Mouse (Mus musculus): ENCODE results near the gene Grcc10. TPM values are rescaled to one million over a fixed set of nuclear protein-coding genes. Genes with fewer than 3 reads are reported as not detected.

Grcc10 gene
- total RNA-seq, 2 experiments from 2014 or later: 16.9 to 64.9 TPM

- no peak for ATAC-seq (replicated peaks; ENCODE audit: low FRiP score, poor library complexity, severe bottlenecking)
Observed at GRCm38 (mm10) chr6:124706061-124706627, 35.0 kb downstream of the Grcc10 start.

GRCm38 (mm10) chr6:124704417-124704816, 36.8 kb downstream of the Grcc10 start:
- no peak for ATAC-seq (replicated peaks; ENCODE audit: low FRiP score, poor library complexity, severe bottlenecking)

- no peak for ATAC-seq (replicated peaks; ENCODE audit: low FRiP score, poor library complexity, severe bottlenecking)
Observed at GRCm38 (mm10) chr6:124703789-124704188, 37.4 kb downstream of the Grcc10 start.

- peak; percentile 74 for ATAC-seq (replicated peaks; ENCODE audit: low FRiP score, poor library complexity, severe bottlenecking)
Observed at GRCm38 (mm10) chr6:124702784-124703103, 38.4 kb downstream of the Grcc10 start.

- peak; percentile 34; the same call in 1 of the 2 replicates for ATAC-seq (replicated peaks; ENCODE audit: low FRiP score, poor library complexity, severe bottlenecking)
Observed at GRCm38 (mm10) chr6:124702102-124702783, 38.9 kb downstream of the Grcc10 start.

- no peak for ATAC-seq (replicated peaks; ENCODE audit: low FRiP score, poor library complexity, severe bottlenecking)
Observed at GRCm38 (mm10) chr6:124701338-124701737, 39.8 kb downstream of the Grcc10 start.

- no peak for ATAC-seq (replicated peaks; ENCODE audit: low FRiP score, poor library complexity, severe bottlenecking)
Observed at GRCm38 (mm10) chr6:124699962-124700610, 41.1 kb downstream of the Grcc10 start.

- ATAC-seq (replicated peaks; ENCODE audit: low FRiP score, poor library complexity, severe bottlenecking): no peak
Observed at GRCm38 (mm10) chr6:124699366-124699765, 41.8 kb downstream of the Grcc10 start.

- ATAC-seq (replicated peaks; ENCODE audit: low FRiP score, poor library complexity, severe bottlenecking): no peak
Observed at GRCm38 (mm10) chr6:124698751-124699150, 42.4 kb downstream of the Grcc10 start.

- no peak for ATAC-seq (replicated peaks; ENCODE audit: low FRiP score, poor library complexity, severe bottlenecking)
Observed at GRCm38 (mm10) chr6:124696441-124697150, 44.6 kb downstream of the Grcc10 start.

GRCm38 (mm10) chr6:124694166-124694955, 46.8 kb downstream of the Grcc10 start:
- no peak for ATAC-seq (replicated peaks; ENCODE audit: low FRiP score, poor library complexity, severe bottlenecking)

GRCm38 (mm10) chr6:124693243-124693981, 47.8 kb downstream of the Grcc10 start:
- no peak for ATAC-seq (replicated peaks; ENCODE audit: low FRiP score, poor library complexity, severe bottlenecking)

GRCm38 (mm10) chr6:124690517-124690916, 50.7 kb downstream of the Grcc10 start:
- ATAC-seq (replicated peaks; ENCODE audit: low FRiP score, poor library complexity, severe bottlenecking): no peak

Other genes with a start within 250 kb of the Grcc10 start
- 0.38 and 2.1 TPM in 2 replicates for gene C1rl, start 248.3 kb downstream of the Grcc10 start, total RNA-seq (2015; ENCODE audit: low replicate concordance)
- 2.7 and 3.6 TPM in 2 replicates for gene C1rl, start 248.3 kb downstream of the Grcc10 start, total RNA-seq (2017; ENCODE audit: low replicate concordance)
- 0.84 TPM in 1 of 2 replicates, not detected in the other for gene C1ra, start 229.0 kb downstream of the Grcc10 start, total RNA-seq (2015; ENCODE audit: low replicate concordance)
- gene C1ra, start 229.0 kb downstream of the Grcc10 start, total RNA-seq (2017; ENCODE audit: low replicate concordance): 2.5 TPM in 1 of 2 replicates, not detected in the other
- not detected in 2 replicates for gene C1s1, start 199.0 kb downstream of the Grcc10 start, total RNA-seq (2015; ENCODE audit: low replicate concordance)
- gene C1s1, start 199.0 kb downstream of the Grcc10 start, total RNA-seq (2017; ENCODE audit: low replicate concordance): 0.77 TPM in 1 of 2 replicates, not detected in the other
- 0.96 TPM in 1 of 2 replicates, not detected in the other for gene C1rb, start 171.1 kb downstream of the Grcc10 start, total RNA-seq (2015; ENCODE audit: low replicate concordance)
- gene C1rb, start 171.1 kb downstream of the Grcc10 start, total RNA-seq (2017; ENCODE audit: low replicate concordance): 0.09 TPM in 1 of 2 replicates, not detected in the other
- not detected in 2 replicates for gene C1s2, start 105.3 kb downstream of the Grcc10 start, total RNA-seq (2015; ENCODE audit: low replicate concordance)
- gene C1s2, start 105.3 kb downstream of the Grcc10 start, total RNA-seq (2017; ENCODE audit: low replicate concordance): not detected in 2 replicates
- 118 and 141 TPM in 2 replicates for gene Lpcat3, start 78.3 kb downstream of the Grcc10 start, total RNA-seq (2015; ENCODE audit: low replicate concordance)
- 81.5 and 135 TPM in 2 replicates for gene Lpcat3, start 78.3 kb downstream of the Grcc10 start, total RNA-seq (2017; ENCODE audit: low replicate concordance)
- gene Emg1, start 29.2 kb downstream of the Grcc10 start, total RNA-seq (2015; ENCODE audit: low replicate concordance): 65.1 and 66.0 TPM in 2 replicates
- gene Emg1, start 29.2 kb downstream of the Grcc10 start, total RNA-seq (2017; ENCODE audit: low replicate concordance): 35.8 and 37.2 TPM in 2 replicates
- gene Phb2, start 29.0 kb downstream of the Grcc10 start, total RNA-seq (2015; ENCODE audit: low replicate concordance): 44.2 and 79.4 TPM in 2 replicates
- gene Phb2, start 29.0 kb downstream of the Grcc10 start, total RNA-seq (2017; ENCODE audit: low replicate concordance): 70.3 and 70.7 TPM in 2 replicates
- gene Ptpn6, start 2.7 kb downstream of the Grcc10 start, total RNA-seq (2015; ENCODE audit: low replicate concordance): 57.8 and 60.2 TPM in 2 replicates
- 142 and 156 TPM in 2 replicates for gene Ptpn6, start 2.7 kb downstream of the Grcc10 start, total RNA-seq (2017; ENCODE audit: low replicate concordance)
- gene Gm45234, start 14.6 kb upstream of the Grcc10 start, total RNA-seq (2015; ENCODE audit: low replicate concordance): not detected in 2 replicates
- gene Gm45234, start 14.6 kb upstream of the Grcc10 start, total RNA-seq (2017; ENCODE audit: low replicate concordance): 0.56 TPM in 1 of 2 replicates, not detected in the other
- 10.0 and 11.7 TPM in 2 replicates for gene Atn1, start 15.2 kb upstream of the Grcc10 start, total RNA-seq (2015; ENCODE audit: low replicate concordance)
- gene Atn1, start 15.2 kb upstream of the Grcc10 start, total RNA-seq (2017; ENCODE audit: low replicate concordance): 0.94 and 2.0 TPM in 2 replicates
- not detected in 2 replicates for gene Eno2, start 28.3 kb upstream of the Grcc10 start, total RNA-seq (2015; ENCODE audit: low replicate concordance)
- not detected in 2 replicates for gene Eno2, start 28.3 kb upstream of the Grcc10 start, total RNA-seq (2017; ENCODE audit: low replicate concordance)
- gene Lrrc23, start 38.4 kb upstream of the Grcc10 start, total RNA-seq (2015; ENCODE audit: low replicate concordance): not detected in 2 replicates
- gene Lrrc23, start 38.4 kb upstream of the Grcc10 start, total RNA-seq (2017; ENCODE audit: low replicate concordance): not detected in 2 replicates
- 0.58 TPM in 1 of 2 replicates, not detected in the other for gene Spsb2, start 67.3 kb upstream of the Grcc10 start, total RNA-seq (2015; ENCODE audit: low replicate concordance)
- 2.6 and 4.3 TPM in 2 replicates for gene Spsb2, start 67.3 kb upstream of the Grcc10 start, total RNA-seq (2017; ENCODE audit: low replicate concordance)
- gene Tpi1, start 72.9 kb upstream of the Grcc10 start, total RNA-seq (2015; ENCODE audit: low replicate concordance): 37.3 and 44.3 TPM in 2 replicates
- 30.0 and 31.0 TPM in 2 replicates for gene Tpi1, start 72.9 kb upstream of the Grcc10 start, total RNA-seq (2017; ENCODE audit: low replicate concordance)
- gene Usp5, start 88.1 kb upstream of the Grcc10 start, total RNA-seq (2015; ENCODE audit: low replicate concordance): 10.0 and 34.6 TPM in 2 replicates
- gene Usp5, start 88.1 kb upstream of the Grcc10 start, total RNA-seq (2017; ENCODE audit: low replicate concordance): 22.0 and 29.6 TPM in 2 replicates
- 65.8 and 68.0 TPM in 2 replicates for gene Cdca3, start 88.2 kb upstream of the Grcc10 start, total RNA-seq (2015; ENCODE audit: low replicate concordance)
- 58.5 and 73.8 TPM in 2 replicates for gene Cdca3, start 88.2 kb upstream of the Grcc10 start, total RNA-seq (2017; ENCODE audit: low replicate concordance)
- gene Gnb3, start 98.9 kb upstream of the Grcc10 start, total RNA-seq (2015; ENCODE audit: low replicate concordance): not detected in 2 replicates
- gene Gnb3, start 98.9 kb upstream of the Grcc10 start, total RNA-seq (2017; ENCODE audit: low replicate concordance): not detected in 2 replicates
- not detected in 2 replicates for gene P3h3, start 116.4 kb upstream of the Grcc10 start, total RNA-seq (2015; ENCODE audit: low replicate concordance)
- gene P3h3, start 116.4 kb upstream of the Grcc10 start, total RNA-seq (2017; ENCODE audit: low replicate concordance): 1.1 and 1.2 TPM in 2 replicates
- not detected in 2 replicates for gene Gpr162, start 122.6 kb upstream of the Grcc10 start, total RNA-seq (2015; ENCODE audit: low replicate concordance)
- gene Gpr162, start 122.6 kb upstream of the Grcc10 start, total RNA-seq (2017; ENCODE audit: low replicate concordance): not detected in 2 replicates
- 6.3 and 6.9 TPM in 2 replicates for gene Cd4, start 146.8 kb upstream of the Grcc10 start, total RNA-seq (2015; ENCODE audit: low replicate concordance)
- 0.70 and 0.94 TPM in 2 replicates for gene Cd4, start 146.8 kb upstream of the Grcc10 start, total RNA-seq (2017; ENCODE audit: low replicate concordance)
- gene Lag3, start 170.3 kb upstream of the Grcc10 start, total RNA-seq (2015; ENCODE audit: low replicate concordance): 1.0 and 2.7 TPM in 2 replicates
- gene Lag3, start 170.3 kb upstream of the Grcc10 start, total RNA-seq (2017; ENCODE audit: low replicate concordance): 0.51 TPM in 1 of 2 replicates, not detected in the other
- 26.1 and 31.3 TPM in 2 replicates for gene Ptms, start 178.7 kb upstream of the Grcc10 start, total RNA-seq (2015; ENCODE audit: low replicate concordance)
- 12.0 and 21.8 TPM in 2 replicates for gene Ptms, start 178.7 kb upstream of the Grcc10 start, total RNA-seq (2017; ENCODE audit: low replicate concordance)
- 11.7 and 13.4 TPM in 2 replicates for gene Mlf2, start 190.0 kb upstream of the Grcc10 start, total RNA-seq (2015; ENCODE audit: low replicate concordance)
- 14.1 and 20.7 TPM in 2 replicates for gene Mlf2, start 190.0 kb upstream of the Grcc10 start, total RNA-seq (2017; ENCODE audit: low replicate concordance)
- gene Cops7a, start 224.2 kb upstream of the Grcc10 start, total RNA-seq (2015; ENCODE audit: low replicate concordance): 10.2 and 16.5 TPM in 2 replicates
- 5.6 and 7.7 TPM in 2 replicates for gene Cops7a, start 224.2 kb upstream of the Grcc10 start, total RNA-seq (2017; ENCODE audit: low replicate concordance)

All from erythroblast, adult 5-6 weeks (primary cell).